Mouse (Mus musculus): ENCODE measurements around the gene Parp11.
"Not testable (repeated sequence)": the region's sequence is repeated elsewhere in the genome, so short reads cannot be mapped to it uniquely, and the experiment has no call there.

Parp11 gene

GRCm38 (mm10) chr6:127494357-127494756, 47.7 kb downstream of the Parp11 start:
- no peak for DNase-seq (ENCODE audit: extremely low read depth, low read depth, low spot score)

- DNase-seq (ENCODE audit: extremely low read depth, low read depth, low spot score), result no peak
Observed at GRCm38 (mm10) chr6:127495251-127495650, 48.6 kb downstream of the Parp11 start.

GRCm38 (mm10) chr6:127495876-127496275, 49.2 kb downstream of the Parp11 start:
- DNase-seq (ENCODE audit: extremely low read depth, low read depth, low spot score), result no peak

- peak; percentile 99 for DNase-seq (ENCODE audit: extremely low read depth, low read depth, low spot score)
Observed at GRCm38 (mm10) chr6:127496841-127497656, 50.4 kb downstream of the Parp11 start.

GRCm38 (mm10) chr6:127500119-127500518, 53.5 kb downstream of the Parp11 start:
- DNase-seq (ENCODE audit: extremely low read depth, low read depth, low spot score), result no peak

GRCm38 (mm10) chr6:127500806-127501205, 54.2 kb downstream of the Parp11 start:
- no peak for DNase-seq (ENCODE audit: extremely low read depth, low read depth, low spot score)

- DNase-seq (ENCODE audit: extremely low read depth, low read depth, low spot score), result no peak
Observed at GRCm38 (mm10) chr6:127502530-127502929, 55.9 kb downstream of the Parp11 start.

GRCm38 (mm10) chr6:127513776-127514175, 67.1 kb downstream of the Parp11 start:
- not testable (repeated sequence) for DNase-seq (ENCODE audit: extremely low read depth, low read depth, low spot score)

- DNase-seq (ENCODE audit: extremely low read depth, low read depth, low spot score), result no peak
Observed at GRCm38 (mm10) chr6:127521176-127521575, 74.5 kb downstream of the Parp11 start.

- DNase-seq (ENCODE audit: extremely low read depth, low read depth, low spot score), result no peak
Observed at GRCm38 (mm10) chr6:127522326-127522725, 75.7 kb downstream of the Parp11 start.

GRCm38 (mm10) chr6:127524442-127524841, 77.8 kb downstream of the Parp11 start:
- DNase-seq (ENCODE audit: extremely low read depth, low read depth, low spot score), result no peak

GRCm38 (mm10) chr6:127528625-127529024, 82.0 kb downstream of the Parp11 start:
- no peak for DNase-seq (ENCODE audit: extremely low read depth, low read depth, low spot score)

GRCm38 (mm10) chr6:127529451-127529850, 82.8 kb downstream of the Parp11 start:
- peak; percentile 77 for DNase-seq (ENCODE audit: extremely low read depth, low read depth, low spot score)

GRCm38 (mm10) chr6:127530206-127530605, 83.6 kb downstream of the Parp11 start:
- no peak for DNase-seq (ENCODE audit: extremely low read depth, low read depth, low spot score)

- DNase-seq (ENCODE audit: extremely low read depth, low read depth, low spot score), result no peak
Observed at GRCm38 (mm10) chr6:127531412-127532205, 85.0 kb downstream of the Parp11 start.

- no peak for DNase-seq (ENCODE audit: extremely low read depth, low read depth, low spot score)
Observed at GRCm38 (mm10) chr6:127532304-127532703, 85.7 kb downstream of the Parp11 start.

- DNase-seq (ENCODE audit: extremely low read depth, low read depth, low spot score), result no peak
Observed at GRCm38 (mm10) chr6:127533766-127534165, 87.1 kb downstream of the Parp11 start.

- no peak for DNase-seq (ENCODE audit: extremely low read depth, low read depth, low spot score)
Observed at GRCm38 (mm10) chr6:127537035-127537434, 90.4 kb downstream of the Parp11 start.

GRCm38 (mm10) chr6:127538118-127538517, 91.5 kb downstream of the Parp11 start:
- DNase-seq (ENCODE audit: extremely low read depth, low read depth, low spot score), result no peak

- no peak for DNase-seq (ENCODE audit: extremely low read depth, low read depth, low spot score)
Observed at GRCm38 (mm10) chr6:127539226-127539625, 92.6 kb downstream of the Parp11 start.

- DNase-seq (ENCODE audit: extremely low read depth, low read depth, low spot score), result no peak
Observed at GRCm38 (mm10) chr6:127539659-127540058, 93.0 kb downstream of the Parp11 start.

GRCm38 (mm10) chr6:127540517-127540916, 93.9 kb downstream of the Parp11 start:
- DNase-seq (ENCODE audit: extremely low read depth, low read depth, low spot score), result no peak

Measured in fat pad, adult 2 months (tissue).